Mouse (Mus musculus): ENCODE data around the gene Apopt1. TPM values are rescaled to one million over a fixed set of nuclear protein-coding genes. Genes with fewer than 3 reads are reported as not detected.
"Not testable (repeated sequence)": the region's sequence is repeated elsewhere in the genome, so short reads cannot be mapped to it uniquely, and the experiment has no call there.

Gene Apopt1
- polyA plus RNA-seq, 1 experiment from 2014 or later = 47.2 TPM

DNA sequence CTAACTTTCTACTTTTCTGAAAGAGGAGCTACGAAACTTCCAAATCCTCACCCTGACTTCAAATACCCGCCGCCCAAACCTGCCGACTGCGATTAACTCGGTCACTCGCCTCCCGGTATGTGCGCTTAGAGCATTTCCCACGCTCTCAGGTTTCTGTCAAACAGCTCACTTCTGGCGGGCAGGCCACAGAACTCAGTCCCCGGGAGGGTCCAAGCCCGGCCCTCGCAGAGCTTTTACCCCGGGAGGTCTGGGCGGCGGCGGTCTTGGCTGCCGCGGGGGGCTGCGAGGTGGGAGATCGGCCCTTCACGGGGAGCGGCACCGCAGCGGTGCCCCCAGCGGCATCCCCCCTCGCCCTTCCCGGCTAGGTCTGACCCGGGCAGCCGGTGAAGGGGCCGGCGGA lies 585 bp upstream of the Apopt1 start:
- H3K4me2 ChIP-seq (ENCODE audit: low read length) = peak overlapping the region; percentile 58
- no peaks in the 10 kb centered on the region for H3K27me3 ChIP-seq (replicated peaks; ENCODE audit: control insufficient read depth, insufficient read depth, low read length)
- H3K27ac ChIP-seq (ENCODE audit: low read length) = peak overlapping the region; percentile 77
- H3K4me1 ChIP-seq (replicated peaks; ENCODE audit: control insufficient read depth, insufficient read depth, low read length) = peaks cover 19% of the 10 kb centered on the region
- ATAC-seq = peak; percentile 5
- H3K4me3 ChIP-seq (replicated peaks; ENCODE audit: low read length) = peak overlapping the region; percentile 69
- H3K9ac ChIP-seq (replicated peaks; ENCODE audit: low read depth, low read length) = peak overlapping the region; percentile 68
- H3K9me3 ChIP-seq (ENCODE audit: control insufficient read depth, low read length) = no peaks in the 10 kb centered on the region
- WGBS = under 1% methylated on average over 30 of the region's 33 CpGs
- peaks cover 25% of the 10 kb centered on the region for H3K36me3 ChIP-seq (ENCODE audit: control insufficient read depth, insufficient read depth)

DNA sequence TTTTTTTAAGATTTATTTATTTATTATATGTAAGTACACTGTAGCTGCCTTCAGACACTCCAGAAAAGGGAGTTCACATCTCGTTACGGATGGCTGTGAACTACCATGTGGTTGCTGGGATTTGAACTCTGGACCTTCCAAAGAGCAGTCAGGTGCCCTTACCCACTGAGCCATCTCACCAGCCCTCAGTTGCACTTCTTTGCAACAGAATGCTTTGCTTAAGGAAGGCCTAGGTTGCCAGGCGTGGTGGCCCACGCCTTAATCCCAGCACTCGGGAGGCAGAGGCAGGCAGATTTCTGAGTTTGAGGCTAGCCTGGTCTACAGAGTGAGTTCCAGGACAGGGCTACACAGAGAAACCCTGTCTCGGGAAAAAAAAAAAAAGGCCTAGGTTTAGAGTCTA lies 819 bp downstream of the Apopt1 start:
- not testable (repeated sequence) for H3K9ac ChIP-seq (replicated peaks; ENCODE audit: low read depth, low read length); H3K9me3 ChIP-seq (ENCODE audit: control insufficient read depth, low read length); H3K27me3 ChIP-seq (replicated peaks; ENCODE audit: control insufficient read depth, insufficient read depth, low read length); H3K27ac ChIP-seq (ENCODE audit: low read length); ATAC-seq
- peak overlapping the region; percentile 61 for H3K4me2 ChIP-seq (ENCODE audit: low read length)
- peaks cover 24% of the 10 kb centered on the region for H3K4me1 ChIP-seq (replicated peaks; ENCODE audit: control insufficient read depth, insufficient read depth, low read length)
- peaks cover 20% of the 10 kb centered on the region for H3K36me3 ChIP-seq (ENCODE audit: control insufficient read depth, insufficient read depth)
- 76% methylated on average over 6 of the region's 6 CpGs for WGBS
- peak overlapping the region; percentile 69 for H3K4me3 ChIP-seq (replicated peaks; ENCODE audit: low read length)

DNA sequence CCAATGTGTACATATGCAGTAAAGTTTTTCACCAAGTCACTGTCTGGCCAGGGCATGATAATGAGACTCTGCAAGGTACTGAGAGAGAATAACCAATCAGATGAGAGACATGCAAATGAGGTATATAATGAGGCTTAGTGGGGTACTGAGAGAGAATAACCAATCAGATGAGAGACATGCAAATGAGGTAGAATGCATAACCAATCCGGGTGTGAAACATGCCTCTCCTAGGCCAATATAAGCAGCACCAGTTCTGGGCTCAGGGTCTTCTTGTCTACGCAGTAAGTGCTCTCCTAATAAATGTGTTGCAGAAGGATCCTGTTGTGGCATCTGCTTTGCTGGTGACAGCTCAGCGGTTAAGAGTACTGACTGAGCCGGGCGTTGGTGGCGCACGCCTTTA lies 3.4 kb downstream of the Apopt1 start:
- no peaks in the 10 kb centered on the region; the same call in 1 of the 2 replicates for H3K36me3 ChIP-seq (ENCODE audit: control insufficient read depth, insufficient read depth)
- H3K27me3 ChIP-seq (replicated peaks; ENCODE audit: control insufficient read depth, insufficient read depth, low read length) = no peaks in the 10 kb centered on the region
- peaks cover 19% of the 10 kb centered on the region for H3K4me1 ChIP-seq (replicated peaks; ENCODE audit: control insufficient read depth, insufficient read depth, low read length)
- H3K4me2 ChIP-seq (ENCODE audit: low read length) = no peak overlapping the region
- no peak overlapping the region for H3K4me3 ChIP-seq (replicated peaks; ENCODE audit: low read length)
- H3K27ac ChIP-seq (ENCODE audit: low read length) = no peak overlapping the region
- WGBS = 97% methylated on average over 7 of the region's 7 CpGs
- H3K9ac ChIP-seq (replicated peaks; ENCODE audit: low read depth, low read length) = no peak overlapping the region
- no peak for ATAC-seq
- H3K9me3 ChIP-seq (ENCODE audit: control insufficient read depth, low read length) = no peaks in the 10 kb centered on the region

DNA sequence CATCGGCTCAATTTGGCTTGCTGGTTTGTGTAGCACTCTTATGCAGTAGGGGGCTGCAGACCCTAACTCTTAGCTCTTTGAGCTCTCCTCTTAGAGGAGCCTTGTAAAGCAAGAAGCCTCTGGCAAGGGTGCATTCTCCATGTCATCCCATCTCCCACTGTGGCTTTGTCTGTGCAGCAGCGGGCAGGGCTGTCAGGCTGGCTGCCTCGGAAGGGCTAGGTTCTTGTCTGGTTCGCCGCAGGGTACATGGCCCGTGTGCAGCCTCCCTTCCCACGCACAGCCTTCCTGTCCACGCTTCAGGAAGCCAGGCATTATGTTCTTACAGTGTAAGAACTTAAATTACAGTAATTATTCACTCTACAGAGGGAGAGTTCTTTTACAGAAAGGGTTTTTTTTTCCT lies 5.6 kb downstream of the Apopt1 start:
- Histone ChIP-seq H3K9me3 (ENCODE audit: control insufficient read depth, low read length) (no peaks in the 10 kb centered on the region), H3K27me3 (replicated peaks; ENCODE audit: control insufficient read depth, insufficient read depth, low read length) (no peaks in the 10 kb centered on the region), H3K4me3 (replicated peaks; ENCODE audit: low read length) (no peak overlapping the region), H3K4me2 (ENCODE audit: low read length) (no peak overlapping the region), H3K27ac (ENCODE audit: low read length) (peak overlapping the region; percentile 58), H3K36me3 (ENCODE audit: control insufficient read depth, insufficient read depth) (no peaks in the 10 kb centered on the region; the same call in none of the 2 replicates), H3K9ac (replicated peaks; ENCODE audit: low read depth, low read length) (no peak overlapping the region; the same call in 1 of the 2 replicates), H3K4me1 (replicated peaks; ENCODE audit: control insufficient read depth, insufficient read depth, low read length) (peaks cover 12% of the 10 kb centered on the region)
- 25% methylated on average over 8 of the region's 8 CpGs for WGBS
- no peak; the same call in 1 of the 2 replicates for ATAC-seq

DNA sequence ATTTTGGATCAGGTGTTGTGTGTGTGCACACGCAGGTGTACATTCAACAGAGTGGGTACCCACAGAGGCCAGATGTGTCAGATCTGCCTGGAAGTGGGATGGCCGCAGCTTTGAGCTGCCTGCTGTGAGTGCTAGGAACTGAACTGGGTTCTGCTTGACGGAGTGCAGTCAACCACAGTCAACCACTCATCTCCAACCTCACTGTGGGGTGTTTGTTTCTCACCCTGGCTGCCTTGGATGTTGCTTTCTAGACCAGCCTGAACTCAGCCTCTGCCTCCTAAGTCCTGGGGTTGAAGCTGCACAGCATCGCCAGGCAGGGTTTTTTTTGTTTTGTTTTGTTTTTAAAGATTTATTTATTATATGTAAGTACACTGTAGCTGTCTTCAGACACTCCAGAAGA lies 7.2 kb downstream of the Apopt1 start:
- Histone ChIP-seq H3K9ac (replicated peaks; ENCODE audit: low read depth, low read length) (no peak overlapping the region), H3K4me2 (ENCODE audit: low read length) (no peak overlapping the region), H3K27me3 (replicated peaks; ENCODE audit: control insufficient read depth, insufficient read depth, low read length) (no peaks in the 10 kb centered on the region), H3K4me3 (replicated peaks; ENCODE audit: low read length) (no peak overlapping the region), H3K36me3 (ENCODE audit: control insufficient read depth, insufficient read depth) (no peaks in the 10 kb centered on the region; the same call in none of the 2 replicates), H3K9me3 (ENCODE audit: control insufficient read depth, low read length) (no peaks in the 10 kb centered on the region), H3K27ac (ENCODE audit: low read length) (no peak overlapping the region), H3K4me1 (replicated peaks; ENCODE audit: control insufficient read depth, insufficient read depth, low read length) (peaks cover 5% of the 10 kb centered on the region)
- no peak for ATAC-seq
- 84% methylated on average over 4 of the region's 4 CpGs for WGBS

DNA sequence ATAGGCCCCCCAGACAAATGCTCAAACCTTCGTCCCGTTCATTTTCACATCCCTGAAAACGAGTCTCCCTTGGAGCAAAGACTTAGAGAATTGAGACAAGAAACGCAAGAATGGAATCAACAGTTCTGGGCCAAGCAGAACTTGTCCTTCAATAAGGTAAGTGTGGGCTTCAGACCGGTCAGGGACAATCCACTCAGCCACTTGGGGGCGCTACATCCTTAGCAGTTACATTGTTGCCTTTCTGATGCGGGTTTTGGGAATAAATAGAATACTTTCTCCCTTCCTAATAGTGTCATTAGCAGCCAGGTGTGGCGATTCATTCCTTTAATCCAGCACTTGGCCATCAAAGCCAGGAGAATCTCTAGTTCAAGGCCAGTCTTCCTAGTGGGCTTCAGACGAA lies 9.6 kb downstream of the Apopt1 start:
- H3K27ac ChIP-seq (ENCODE audit: low read length) = no peak overlapping the region
- H3K9me3 ChIP-seq (ENCODE audit: control insufficient read depth, low read length) = no peaks in the 10 kb centered on the region
- H3K4me3 ChIP-seq (replicated peaks; ENCODE audit: low read length) = no peak overlapping the region
- H3K4me1 ChIP-seq (replicated peaks; ENCODE audit: control insufficient read depth, insufficient read depth, low read length) = peaks cover 5% of the 10 kb centered on the region
- no peak overlapping the region for H3K9ac ChIP-seq (replicated peaks; ENCODE audit: low read depth, low read length)
- H3K27me3 ChIP-seq (replicated peaks; ENCODE audit: control insufficient read depth, insufficient read depth, low read length) = no peaks in the 10 kb centered on the region
- 69% methylated on average over 9 of the region's 9 CpGs for WGBS
- no peaks in the 10 kb centered on the region; the same call in 1 of the 2 replicates for H3K36me3 ChIP-seq (ENCODE audit: control insufficient read depth, insufficient read depth)
- H3K4me2 ChIP-seq (ENCODE audit: low read length) = no peak overlapping the region
- ATAC-seq = no peak

DNA sequence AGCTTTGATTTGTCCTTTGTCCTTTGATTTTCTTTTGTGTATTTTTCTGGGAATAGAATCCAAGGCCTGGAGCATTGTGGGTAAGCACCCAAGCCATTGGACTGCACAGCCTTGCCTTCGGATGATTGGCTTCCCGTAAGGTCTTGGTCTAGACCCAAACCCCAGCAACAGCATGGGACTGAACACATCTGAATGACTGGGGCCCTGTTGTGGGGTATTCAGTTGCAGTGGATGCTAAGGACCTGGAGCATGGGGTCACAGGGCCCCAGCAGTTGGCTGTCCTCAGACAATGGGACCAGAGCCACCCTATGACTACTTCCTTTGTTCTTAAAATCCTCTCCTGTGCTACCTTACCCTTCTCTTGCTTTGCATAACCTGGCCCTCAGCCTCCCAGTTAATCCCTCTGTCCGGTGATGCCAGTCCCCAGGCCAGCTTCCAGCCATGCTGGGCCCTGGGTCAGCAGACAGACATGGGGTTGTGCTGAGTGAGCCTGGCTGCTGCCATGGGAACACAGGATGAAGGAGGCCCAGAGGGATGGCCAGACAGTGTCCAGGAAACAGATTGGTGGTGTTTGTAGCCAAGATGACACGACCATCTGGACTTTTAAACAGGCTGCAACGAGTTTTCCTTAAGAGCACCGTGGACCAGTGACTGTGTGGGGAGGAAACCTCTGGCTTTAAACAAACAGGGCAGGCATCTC lies 11.7 kb downstream of the Apopt1 start:
- no peak for ATAC-seq

DNA sequence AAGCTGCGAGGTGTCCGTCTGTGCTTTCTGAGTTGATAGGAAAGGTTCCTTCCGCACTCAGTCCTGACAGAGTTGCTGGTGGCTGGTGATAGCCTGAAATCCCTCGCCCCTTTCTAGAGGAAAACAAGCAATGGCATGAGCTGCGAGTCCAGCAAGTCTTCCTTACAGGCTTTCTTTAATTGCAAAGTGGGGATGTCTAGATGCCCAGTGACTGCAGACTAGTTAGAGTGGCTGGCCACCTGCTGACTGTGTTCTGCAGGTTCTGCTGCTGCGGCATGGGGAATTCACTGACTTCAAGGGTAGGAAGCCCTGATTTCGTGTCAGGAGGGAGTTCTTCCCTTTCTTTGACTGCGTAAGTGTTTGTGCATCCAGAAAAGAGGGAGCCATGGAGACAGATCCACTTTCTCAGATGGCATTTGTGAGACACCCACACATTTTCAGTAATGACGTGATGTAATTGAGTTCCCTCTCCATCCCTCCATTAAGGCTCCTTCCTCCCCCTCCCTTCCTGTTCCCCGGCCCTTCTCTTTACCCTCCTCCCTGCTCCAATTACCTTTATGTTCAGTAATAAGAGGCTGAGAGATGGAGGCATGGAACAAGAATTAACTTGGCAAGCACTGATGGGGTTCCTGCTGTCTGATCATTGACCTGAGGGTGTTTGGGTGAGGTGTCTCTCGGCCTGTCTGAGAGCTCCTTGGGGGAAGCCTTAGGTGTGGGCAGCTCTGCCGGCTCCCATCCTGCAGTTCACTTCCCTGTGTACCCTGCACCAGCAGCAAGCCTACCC lies 12.5 kb downstream of the Apopt1 start:
- Histone ChIP-seq H3K4me3 (replicated peaks; ENCODE audit: low read length) (no peak overlapping the region), H3K27me3 (replicated peaks; ENCODE audit: control insufficient read depth, insufficient read depth, low read length) (no peaks in the 10 kb centered on the region), H3K4me1 (replicated peaks; ENCODE audit: control insufficient read depth, insufficient read depth, low read length) (no peaks in the 10 kb centered on the region), H3K27ac (ENCODE audit: low read length) (peak overlapping the region; percentile 24; the same call in 1 of the 2 replicates), H3K36me3 (ENCODE audit: control insufficient read depth, insufficient read depth) (no peaks in the 10 kb centered on the region; the same call in 1 of the 2 replicates), H3K4me2 (ENCODE audit: low read length) (no peak overlapping the region), H3K9me3 (ENCODE audit: control insufficient read depth, low read length) (no peaks in the 10 kb centered on the region), H3K9ac (replicated peaks; ENCODE audit: low read depth, low read length) (no peak overlapping the region)
- 64% methylated on average over 12 of the region's 12 CpGs for WGBS
- ATAC-seq = no peak

More for the DNA sequence above, 11.7 kb downstream of the Apopt1 start:
- Histone ChIP-seq H3K27me3 (replicated peaks; ENCODE audit: control insufficient read depth, insufficient read depth, low read length) (no peaks in the 10 kb centered on the region), H3K4me2 (ENCODE audit: low read length) (no peak overlapping the region), H3K27ac (ENCODE audit: low read length) (peak overlapping the region; percentile 29; the same call in 1 of the 2 replicates), H3K4me3 (replicated peaks; ENCODE audit: low read length) (no peak overlapping the region), H3K36me3 (ENCODE audit: control insufficient read depth, insufficient read depth) (no peaks in the 10 kb centered on the region; the same call in 1 of the 2 replicates), H3K9ac (replicated peaks; ENCODE audit: low read depth, low read length) (no peak overlapping the region), H3K4me1 (replicated peaks; ENCODE audit: control insufficient read depth, insufficient read depth, low read length) (no peaks in the 10 kb centered on the region), H3K9me3 (ENCODE audit: control insufficient read depth, low read length) (no peaks in the 10 kb centered on the region)
- 40% methylated on average over 6 of the region's 6 CpGs for WGBS

DNA sequence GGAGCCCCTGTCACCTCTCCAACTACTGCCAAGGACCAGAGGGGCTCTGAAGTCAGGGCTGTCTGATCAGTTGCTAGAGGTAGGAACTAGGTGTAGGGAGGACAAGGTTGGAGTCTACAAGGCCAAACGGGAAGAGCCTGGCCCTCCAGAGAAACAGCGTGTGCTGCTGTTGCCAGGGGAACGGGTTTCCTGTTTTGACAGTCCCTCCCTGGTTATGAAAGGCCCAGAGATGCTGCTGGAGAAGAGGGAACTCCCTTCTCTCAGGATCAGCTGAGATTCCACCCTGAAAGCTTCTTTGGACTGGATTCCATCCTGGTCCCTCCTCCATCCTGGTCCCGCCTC lies 13.0 kb downstream of the Apopt1 start:
- no peak for ATAC-seq
- no peaks in the 10 kb centered on the region for H3K27me3 ChIP-seq (replicated peaks; ENCODE audit: control insufficient read depth, insufficient read depth, low read length)
- H3K4me3 ChIP-seq (replicated peaks; ENCODE audit: low read length) = no peak overlapping the region
- H3K36me3 ChIP-seq (ENCODE audit: control insufficient read depth, insufficient read depth) = no peaks in the 10 kb centered on the region; the same call in 1 of the 2 replicates
- no peaks in the 10 kb centered on the region for H3K4me1 ChIP-seq (replicated peaks; ENCODE audit: control insufficient read depth, insufficient read depth, low read length)
- WGBS = 74% methylated on average over 4 of the region's 4 CpGs
- peak overlapping the region; percentile 24; the same call in 1 of the 2 replicates for H3K27ac ChIP-seq (ENCODE audit: low read length)
- H3K9me3 ChIP-seq (ENCODE audit: control insufficient read depth, low read length) = no peaks in the 10 kb centered on the region
- H3K4me2 ChIP-seq (ENCODE audit: low read length) = no peak overlapping the region
- no peak overlapping the region for H3K9ac ChIP-seq (replicated peaks; ENCODE audit: low read depth, low read length)

Data from forebrain, embryonic 16.5 days (tissue).